Mouse (Mus musculus): Measurements from ENCODE around the gene Rlbp1.

The Rlbp1 gene

GRCm38 (mm10) chr7:79386422-79387133 is at the start of gene Rlbp1:
Gene Rlbp1, minus strand, starts transcription at chr7:79387048.
- no peak for DNase-seq

DNA sequence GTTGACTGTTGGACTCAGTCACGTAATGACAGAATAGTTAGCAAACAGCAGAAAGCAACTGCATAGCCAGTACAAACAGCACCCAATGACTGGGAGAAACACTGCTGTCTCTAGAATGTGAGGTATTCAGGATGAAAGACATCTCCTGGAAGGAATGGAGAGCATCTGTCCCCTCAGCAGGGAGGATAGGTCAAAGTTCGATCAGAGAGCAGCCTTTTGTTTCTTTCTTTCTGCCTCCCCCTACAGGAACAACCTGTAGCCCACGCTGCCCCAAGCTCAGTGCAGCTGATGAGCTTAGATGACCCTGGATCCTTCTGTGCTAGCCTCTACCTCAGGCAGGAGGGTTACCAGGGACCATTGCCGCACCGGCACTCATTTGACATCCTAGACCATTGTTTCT is 41.4 kb upstream of the Rlbp1 start:
- no peak for DNase-seq

DNA sequence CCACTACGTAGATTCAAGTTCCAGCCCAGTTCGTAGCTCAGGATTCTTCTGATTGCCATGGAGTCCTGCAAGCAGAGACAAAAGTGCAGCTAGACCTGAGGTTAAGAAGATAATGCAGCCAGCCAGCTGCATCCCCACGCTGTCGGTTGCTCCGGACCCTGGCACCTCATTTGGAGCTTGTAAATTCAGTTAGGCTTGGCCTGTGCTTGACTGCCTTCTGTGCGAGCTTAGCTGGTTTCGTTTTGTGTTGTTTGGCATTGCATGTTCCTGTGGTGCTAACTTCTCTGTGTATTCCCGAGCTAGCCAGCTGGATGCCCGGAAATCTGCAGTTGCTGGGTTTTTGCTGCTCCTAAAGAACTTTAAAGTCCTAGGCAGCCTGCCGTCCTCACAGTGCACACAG is 39.0 kb upstream of the Rlbp1 start:
- DNase-seq = no peak

- DNase-seq = no peak
These were observed 36.0 kb upstream of the Rlbp1 start for GRCm38 (mm10) chr7:79422876-79423275.

- DNase-seq = no peak
These were observed 33.1 kb upstream of the Rlbp1 start for GRCm38 (mm10) chr7:79419950-79420349.

DNA sequence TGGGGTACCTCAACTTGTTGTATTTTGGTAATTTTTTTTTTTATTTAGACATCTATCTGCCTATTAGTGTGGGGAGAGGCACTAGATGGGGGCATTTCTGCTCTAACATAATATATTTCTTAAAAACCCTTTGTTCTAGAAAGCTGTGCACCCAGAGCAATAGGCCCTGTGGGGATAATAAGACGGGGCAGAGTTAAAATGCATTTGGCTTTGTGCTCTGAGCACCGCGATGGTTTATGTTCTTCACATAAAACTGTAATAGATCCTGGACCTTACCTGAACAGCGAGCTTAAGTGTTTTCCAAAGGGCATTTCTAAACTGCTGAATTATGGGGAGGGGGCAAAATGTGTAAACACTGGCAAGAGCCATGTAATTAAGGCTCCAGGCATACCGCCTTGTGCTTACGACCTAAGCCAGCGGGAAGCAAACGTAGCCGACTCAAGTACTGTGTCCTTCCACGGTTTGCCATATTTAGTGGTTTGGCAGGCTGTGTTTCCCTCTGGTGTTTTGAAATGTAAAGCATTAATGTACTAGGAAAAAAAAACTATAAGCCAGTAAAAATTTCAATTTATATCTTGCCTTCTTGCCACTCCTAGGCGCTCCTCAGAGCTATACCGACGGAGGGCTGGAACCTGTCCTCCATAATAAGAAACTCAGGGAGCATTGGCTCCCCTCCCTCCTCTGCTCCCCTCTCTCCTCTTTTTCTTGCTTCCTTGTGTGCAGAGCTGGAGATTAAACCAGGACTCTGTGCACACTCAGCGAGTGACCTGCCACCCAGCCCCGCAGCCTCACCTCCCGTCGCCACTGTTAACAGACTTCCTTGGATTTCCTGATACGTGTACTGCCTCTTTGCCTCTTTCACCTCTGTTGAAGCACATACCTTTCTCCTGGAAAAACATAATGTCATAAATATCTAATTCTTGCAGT is 27.9 kb upstream of the Rlbp1 start:
- no peak for DNase-seq

GRCm38 (mm10) chr7:79400296-79400695 is 13.4 kb upstream of the Rlbp1 start:
- DNase-seq = no peak

DNA sequence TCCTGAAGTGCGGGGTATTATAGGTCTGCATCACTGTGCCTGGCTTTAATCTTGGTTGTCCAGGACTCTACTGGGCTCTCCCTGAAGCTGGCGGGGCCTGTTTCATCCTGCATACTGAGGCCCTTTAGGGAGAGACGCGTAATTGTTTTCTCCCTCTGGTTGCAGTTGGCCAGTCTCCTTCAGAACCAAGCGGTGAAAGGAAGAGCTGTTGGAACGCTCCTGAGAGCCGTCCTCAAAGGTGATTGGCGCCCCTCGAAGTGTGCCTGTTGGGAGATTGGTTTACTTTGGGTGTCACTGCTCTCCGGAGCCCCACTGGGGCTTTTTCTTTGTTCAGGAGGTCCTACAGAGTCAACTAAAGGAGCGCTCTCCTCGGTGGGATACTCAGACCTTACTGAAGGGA is 12.1 kb upstream of the Rlbp1 start:
- DNase-seq = no peak

DNA sequence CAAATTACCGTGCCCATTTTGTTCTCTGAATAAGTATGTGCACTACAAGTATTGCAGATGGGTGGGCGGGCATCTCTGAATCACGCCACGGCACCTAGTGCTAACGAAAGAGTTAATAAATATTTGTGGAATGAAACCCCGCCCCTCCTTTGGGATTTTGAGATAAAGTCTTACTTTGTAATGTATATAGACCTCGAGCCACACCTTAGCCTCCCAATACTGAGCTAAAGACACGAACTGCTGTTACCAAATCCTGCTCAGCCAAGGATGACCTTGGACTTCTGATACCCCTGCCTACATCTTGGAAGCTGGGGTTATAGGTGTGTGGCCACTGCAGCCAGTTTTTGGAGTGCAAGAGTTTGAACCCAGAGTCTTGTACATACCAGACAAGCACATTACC is 11.6 kb upstream of the Rlbp1 start:
- no peak for DNase-seq

- no peak for DNase-seq
These were observed 10.7 kb upstream of the Rlbp1 start for GRCm38 (mm10) chr7:79397446-79397963.

GRCm38 (mm10) chr7:79395186-79395585 is 8.3 kb upstream of the Rlbp1 start:
- no peak for DNase-seq

DNA sequence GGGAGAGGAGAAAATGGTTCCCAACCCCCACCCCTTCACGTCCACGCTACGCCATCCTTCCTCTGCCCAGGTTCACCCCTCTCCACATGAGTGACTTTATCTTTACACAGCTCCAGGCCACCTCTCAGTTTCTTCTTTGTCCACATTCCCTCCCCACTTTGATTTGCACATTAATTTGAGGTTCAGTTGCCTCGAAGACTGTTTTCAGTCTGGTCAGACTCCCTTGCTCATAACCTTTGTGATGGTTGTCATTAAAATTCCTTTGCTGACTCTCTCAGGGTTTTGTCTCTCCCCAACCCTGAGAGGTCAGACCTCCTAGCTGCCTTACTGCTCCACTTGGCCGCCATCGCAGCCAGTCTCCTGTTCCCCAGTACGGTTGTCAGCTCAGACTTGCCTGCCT is 7.8 kb upstream of the Rlbp1 start:
- DNase-seq = no peak

DNA sequence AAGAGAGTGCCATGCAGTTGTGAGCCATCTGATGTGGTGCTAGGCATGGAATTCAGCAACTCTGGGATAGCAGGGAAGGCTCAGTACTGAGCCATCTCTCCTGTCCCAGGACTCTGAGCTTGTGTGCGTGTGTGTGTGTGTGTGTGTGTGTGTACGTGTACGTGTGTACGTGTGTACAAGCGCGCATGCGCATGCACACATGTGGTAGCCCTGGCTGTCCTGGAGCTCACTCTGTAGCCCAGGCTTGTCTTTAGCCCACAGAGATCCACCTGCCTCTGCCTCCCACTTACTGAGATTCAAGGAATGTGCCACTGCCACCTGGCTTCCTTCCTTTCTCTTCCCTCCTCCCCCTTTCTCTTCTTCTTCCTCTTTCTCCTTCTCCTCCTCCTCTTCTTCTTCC is 7.1 kb upstream of the Rlbp1 start:
- no peak for DNase-seq

GRCm38 (mm10) chr7:79392860-79393513 is 6.1 kb upstream of the Rlbp1 start:
- no peak for DNase-seq

DNA sequence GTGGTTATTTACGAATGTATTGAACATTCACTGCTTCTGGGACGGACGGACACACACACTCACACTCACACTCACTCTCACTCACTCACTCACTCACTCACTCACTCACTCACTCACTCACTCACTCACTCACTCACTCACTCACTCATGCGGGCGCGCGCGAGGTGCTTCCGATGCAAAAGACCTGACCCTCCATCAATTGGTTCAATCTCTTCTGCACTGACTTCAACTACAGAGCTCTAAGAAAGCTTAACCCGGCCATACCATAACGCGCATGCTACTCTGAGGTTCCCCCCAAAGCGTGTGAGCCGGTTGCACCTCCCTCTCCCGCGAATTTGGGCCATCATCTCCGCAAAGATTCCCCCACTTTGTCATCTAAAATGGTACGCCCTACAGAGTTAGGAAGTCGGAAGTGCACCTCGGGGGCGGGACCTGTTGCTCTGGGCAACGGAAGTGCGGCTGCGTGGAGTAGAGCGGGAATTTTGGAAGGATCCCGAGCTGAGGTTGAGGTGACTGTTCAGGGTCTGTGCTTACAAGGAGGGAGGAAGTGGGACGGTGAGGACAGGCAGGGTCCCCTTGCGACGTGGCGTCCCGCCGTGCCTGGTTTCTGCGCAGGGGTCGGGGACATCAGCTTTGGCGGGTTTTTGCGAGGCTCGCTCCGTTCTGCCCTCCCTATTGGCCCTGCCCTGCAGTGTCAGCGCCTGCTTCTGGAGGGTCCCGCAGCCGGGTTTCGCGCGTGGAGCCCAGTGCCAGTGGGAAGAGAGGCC is 5.2 kb upstream of the Rlbp1 start, which contains the start of gene Fanci:
Gene Fanci (plus strand): TSS at position 47 of the 767 bp plus-strand sequence.
- peak; percentile 95 for DNase-seq

DNA sequence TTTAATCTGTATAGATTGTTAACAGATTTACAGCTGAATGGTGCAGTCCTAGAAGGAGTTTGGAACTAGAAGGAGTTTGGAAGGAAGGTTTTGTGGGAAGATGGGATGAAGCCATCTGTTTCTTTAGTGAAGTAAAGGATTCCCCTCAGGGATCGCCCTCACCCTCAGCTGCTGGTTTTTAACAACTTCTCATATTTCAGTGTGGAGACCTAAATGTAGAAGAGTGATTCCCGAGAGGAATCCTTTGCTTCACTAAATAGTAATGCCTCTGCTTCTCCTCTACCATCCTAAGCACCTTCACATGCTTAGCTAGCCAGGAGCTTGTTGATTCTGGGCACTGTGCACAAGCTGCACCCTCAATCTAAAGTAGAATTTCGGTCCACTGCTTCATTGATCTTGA is 4.6 kb upstream of the Rlbp1 start:
- DNase-seq = no peak

GRCm38 (mm10) chr7:79390141-79390708 is 3.4 kb upstream of the Rlbp1 start:
- DNase-seq = no peak

- no peak for DNase-seq
These were observed 1.9 kb upstream of the Rlbp1 start for GRCm38 (mm10) chr7:79388671-79389206.

DNA sequence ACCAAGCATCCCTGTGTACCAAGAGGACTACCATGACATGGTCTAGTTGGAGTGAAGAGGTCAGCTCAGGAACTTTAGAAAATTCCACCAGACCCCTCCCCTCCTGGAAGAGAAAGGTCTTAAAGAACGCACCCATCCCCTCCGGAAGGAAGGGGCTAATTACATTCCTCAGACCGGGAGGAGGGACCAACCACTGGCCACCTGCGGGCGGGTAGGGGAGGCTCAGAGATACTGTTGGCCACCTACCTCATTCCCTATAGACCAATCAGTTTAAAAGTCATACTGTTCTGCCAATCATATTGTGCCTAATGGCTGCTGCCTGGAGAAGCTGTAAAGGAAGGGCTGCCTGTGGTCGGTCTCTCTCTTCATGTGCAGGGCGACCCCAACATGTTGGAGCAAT is 1.1 kb upstream of the Rlbp1 start:
- DNase-seq = no peak

GRCm38 (mm10) chr7:79387140-79387539 is 292 bp upstream of the Rlbp1 start:
- DNase-seq = no peak

GRCm38 (mm10) chr7:79376516-79377275 is 10.2 kb downstream of the Rlbp1 start:
- no peak for DNase-seq

Measured in kidney, postnatal 14 days (tissue).